Mouse (Mus musculus): ENCODE measurements around the gene Tph2.

GRCm38 (mm10) chr10:115051602-115052001, 133.2 kb downstream of the Tph2 start:
- peak; percentile 79; the same call in 1 of the 2 replicates for TF ChIP-seq CTCF (IDR thresholded peaks at IDR 0.05; ENCODE audit: control insufficient read depth, insufficient read depth, insufficient replicate concordance, low read depth, low read length)
- TF ChIP-seq POLR2A (IDR thresholded peaks at IDR 0.05; ENCODE audit: control insufficient read depth, low read depth, low read length): no peak
